8 mouse cellular contexts compared by ENCODE assay signal in the genomic region with DNA sequence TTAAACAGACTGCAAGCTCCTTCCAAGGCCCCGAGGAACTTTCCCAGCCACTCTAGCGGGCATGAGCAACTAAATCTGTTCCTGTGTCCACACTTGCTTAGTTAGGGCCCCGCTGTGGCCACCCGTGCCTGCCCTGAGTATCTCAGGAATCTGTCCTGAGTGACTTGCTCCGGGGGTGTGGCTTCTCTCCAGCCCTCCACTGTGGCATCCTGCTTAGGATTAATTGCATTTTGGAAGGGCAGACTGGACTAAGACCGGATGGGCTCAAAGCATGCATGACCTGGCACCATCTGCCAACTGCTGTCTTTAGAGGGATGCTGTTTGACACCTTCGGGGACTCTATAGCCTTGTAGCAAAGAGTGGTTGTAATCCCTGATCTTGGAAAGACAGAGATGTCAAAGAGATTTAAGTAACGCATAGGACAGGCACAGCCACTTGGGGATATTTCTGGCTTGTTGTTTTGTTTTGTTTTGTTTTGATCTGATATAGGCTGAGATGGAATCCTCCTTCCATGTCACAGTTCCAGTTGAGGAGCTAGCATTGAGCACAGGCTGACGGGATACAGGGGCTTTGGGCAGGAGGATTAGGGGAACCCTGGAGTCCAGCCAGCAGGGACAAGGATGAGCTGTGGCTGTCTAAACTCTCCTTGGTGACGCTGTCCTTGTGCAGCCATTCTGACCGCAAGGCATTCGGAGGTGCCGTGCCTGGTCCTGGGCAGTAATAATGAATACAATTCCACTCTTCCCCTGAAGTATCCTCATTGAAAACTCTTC. TPM values are rescaled to one million over a fixed set of nuclear protein-coding genes. Genes with fewer than 3 reads are reported as not detected.
DNase-seq lines count a peak whose midpoint lies in the region; ATAC-seq lines count a peak whose summit lies in the region.
"Had no signal": no experiment of that assay in that cellular context is flagged by ENCODE, and none has a peak within 500 bp of the region (broad histone marks: within the 10 kb centered on the region; RNA-seq: fewer than 3 reads in every experiment).

No protein-coding gene starts in this region.

- H3K4me1 ChIP-seq in heart, embryonic 16.5 days (ENCODE audit: control insufficient read depth, insufficient read depth, low read length) = peaks cover 34% of the 10 kb centered on the region
- H3K4me1 ChIP-seq in neural tube, embryonic 13.5 days (replicated peaks) = peaks cover 49% of the 10 kb centered on the region
- peaks cover 29% of the 10 kb centered on the region for H3K4me1 ChIP-seq in neural tube, embryonic 15.5 days

- no peak for DNase-seq in heart, adult 18-20 months
- peak; percentile 65 for DNase-seq in kidney, postnatal 10 days
- DNase-seq in urinary bladder, postnatal 36 days (ENCODE audit: low spot score in 2 of 2) = no peak
- no peak for DNase-seq in right cerebral cortex, adult 18-20 months

- ATAC-seq in heart, embryonic 16.5 days (replicated peaks; ENCODE audit: extremely low read depth, insufficient read depth, low FRiP score) = no peak
- ATAC-seq in neural tube, embryonic 13.5 days (ENCODE audit: low read depth) = no peak
- no peak for ATAC-seq in neural tube, embryonic 15.5 days (ENCODE audit: low FRiP score)
- ATAC-seq: inflammation-experienced regulatory T-cells, adult 6 months had no signal

- WGBS in heart, embryonic 16.5 days = 45% methylated on average over 13 of the region's 13 CpGs
- WGBS in neural tube, embryonic 13.5 days = 65% methylated on average over 13 of the region's 13 CpGs
- 58% methylated on average over 13 of the region's 13 CpGs for WGBS in neural tube, embryonic 15.5 days

- H3K27me3 ChIP-seq in heart, embryonic 16.5 days (ENCODE audit: control insufficient read depth, insufficient read depth, low read length) = no peaks in the 10 kb centered on the region
- H3K27me3 ChIP-seq in neural tube, embryonic 13.5 days = no peaks in the 10 kb centered on the region
- no peaks in the 10 kb centered on the region for H3K27me3 ChIP-seq in neural tube, embryonic 15.5 days (replicated peaks)

- H3K4me2 ChIP-seq in heart, embryonic 16.5 days (ENCODE audit: low read depth, low read length) = no peak overlapping the region
- H3K4me2 ChIP-seq in neural tube, embryonic 13.5 days = no peak overlapping the region
- no peak overlapping the region for H3K4me2 ChIP-seq in neural tube, embryonic 15.5 days

- no peaks in the 10 kb centered on the region for H3K9me3 ChIP-seq in heart, embryonic 16.5 days (replicated peaks; ENCODE audit: control insufficient read depth, low read length)
- 0 out of 2 replicates have a peak, but pooled peaks cover 2% of the 10 kb centered on the region for H3K9me3 ChIP-seq in neural tube, embryonic 13.5 days
- H3K9me3 ChIP-seq in neural tube, embryonic 15.5 days (replicated peaks) = no peaks in the 10 kb centered on the region

- H3K4me3 ChIP-seq in heart, embryonic 16.5 days (ENCODE audit: low read length) = no peak overlapping the region
- H3K4me3 ChIP-seq in neural tube, embryonic 13.5 days = no peak overlapping the region
- no peak overlapping the region for H3K4me3 ChIP-seq in neural tube, embryonic 15.5 days (replicated peaks)

- H3K36me3 ChIP-seq in heart, embryonic 16.5 days (ENCODE audit: control insufficient read depth, insufficient read depth) = no peaks in the 10 kb centered on the region
- H3K36me3 ChIP-seq in neural tube, embryonic 13.5 days = no peaks in the 10 kb centered on the region
- H3K36me3 ChIP-seq in neural tube, embryonic 15.5 days = no peaks in the 10 kb centered on the region

- H3K9ac ChIP-seq in heart, embryonic 16.5 days (ENCODE audit: low read length) = peak overlapping the region; percentile 44; the same call in 1 of the 2 replicates
- 0 out of 2 replicates have a peak overlapping the region, but pooled peaks have one; percentile 1 for H3K9ac ChIP-seq in neural tube, embryonic 13.5 days
- H3K9ac ChIP-seq in neural tube, embryonic 15.5 days (replicated peaks) = no peak overlapping the region

- H3K27ac ChIP-seq in heart, embryonic 16.5 days (ENCODE audit: low read length) = peak overlapping the region; percentile 32
- H3K27ac ChIP-seq in neural tube, embryonic 13.5 days (replicated peaks) = peak overlapping the region; percentile 13; the same call in 1 of the 2 replicates
- H3K27ac ChIP-seq in neural tube, embryonic 15.5 days (replicated peaks) = no peak overlapping the region

RNA-seq across cellular contexts. Expression of a gene that starts 55.0 kb away (rescaled TPM):
- polyA plus RNA-seq in heart, embryonic 16.5 days (2015; fragmentation: Nextera tagmentation; extraction: Ambion mirVana) = 53.2 and 53.7 TPM in 2 replicates
- total RNA-seq in heart, adult 18-20 months (2021) = 1 to 10 TPM; 2.1 to 3.9 TPM
- polyA plus RNA-seq in neural tube, embryonic 13.5 days (2015; fragmentation: Nextera tagmentation; extraction: Ambion mirVana) = 59.6 and 62.4 TPM in 2 replicates
- polyA plus RNA-seq in neural tube, embryonic 15.5 days (2015; fragmentation: Nextera tagmentation; extraction: Ambion mirVana) = 28.5 and 31.0 TPM in 2 replicates
